Mouse (Mus musculus) erythroblast, embryonic 14.5 days (primary cell): ENCODE measurements around the gene Efcab9.

Source experiments
- GATA1 ChIP-seq: IDR thresholded peaks from 2 replicates; pipeline ENCODE4 v1.6.1; 2012; ENCODE audit warnings: low read length, inconsistent platforms, mixed read lengths
- TAL1 ChIP-seq: IDR thresholded peaks from 3 replicates; pipeline ENCODE4 v1.6.1; 2012; ENCODE audit warnings: low read length, inconsistent platforms, mixed read lengths

- no peak for TF ChIP-seq GATA1
- TF ChIP-seq TAL1, result no peak
Measured at GRCm38 (mm10) chr11:32488808-32489670, 42.8 kb downstream of the Efcab9 start.
